Mouse (Mus musculus): ENCODE measurements at regions not wholly inside any gene's neighbourhood (a gene's known extent, or its start where the extent isn't known, plus 50 kb on each side); places are given as distances from the start of the nearest gene placed in this dataset.

DNA sequence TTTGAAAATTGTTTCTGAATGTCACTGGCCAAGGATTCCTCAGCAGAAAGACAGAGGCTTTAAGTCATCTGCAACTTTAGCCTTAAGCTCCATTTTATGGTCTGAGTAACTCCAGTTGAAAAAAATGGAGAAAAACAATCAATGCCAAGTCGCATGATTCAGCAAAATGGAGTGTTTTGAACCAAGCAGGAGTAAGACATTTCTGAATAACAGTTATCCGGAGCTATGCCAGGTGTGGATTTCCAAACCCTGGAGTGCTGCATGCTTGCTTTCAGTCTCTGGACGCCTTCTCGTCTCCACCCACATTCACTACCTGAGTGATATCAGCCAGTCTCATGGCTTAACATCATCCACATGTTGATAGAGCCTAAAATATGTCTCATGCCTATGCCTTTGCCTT lies 93.7 kb downstream of the Gm10260 start:
- WGBS: 94% methylated on average over 4 of the region's 4 CpGs
- Histone ChIP-seq H3K27ac (ENCODE audit: low read depth, low read length) (no peak overlapping the region), H3K9ac (replicated peaks; ENCODE audit: low read depth, low read length) (no peak overlapping the region), H3K4me2 (ENCODE audit: low read depth, low read length) (no peak overlapping the region), H3K4me3 (ENCODE audit: low read depth, low read length) (no peak overlapping the region), H3K27me3 (ENCODE audit: control insufficient read depth, insufficient read depth, low read length) (no peaks in the 10 kb centered on the region), H3K36me3 (ENCODE audit: control insufficient read depth, insufficient read depth, low read length) (no peaks in the 10 kb centered on the region), H3K4me1 (ENCODE audit: control insufficient read depth, insufficient read depth, low read length) (no peaks in the 10 kb centered on the region), H3K9me3 (ENCODE audit: control insufficient read depth, low read length) (no peaks in the 10 kb centered on the region)
- no peak for ATAC-seq (ENCODE audit: low read depth)

DNA sequence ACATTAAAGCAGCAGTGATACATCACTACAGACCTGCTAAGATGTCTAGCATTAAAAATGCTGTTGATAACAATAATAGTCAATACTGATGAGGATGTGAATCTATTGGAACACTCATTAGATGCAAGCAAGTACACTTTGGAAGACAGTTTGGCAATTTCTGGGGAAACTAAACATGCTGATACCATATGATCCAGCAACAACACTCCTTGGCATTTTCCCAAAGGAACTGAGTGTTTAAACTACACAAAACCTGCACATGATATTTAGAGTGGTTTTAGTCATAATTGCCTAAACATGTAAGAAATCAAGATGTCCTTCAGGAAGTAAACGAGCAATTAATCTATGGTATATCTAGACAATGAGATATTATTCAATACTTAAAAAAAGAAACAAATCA lies 95.2 kb downstream of the Gm10260 start:
- H3K9ac ChIP-seq (replicated peaks; ENCODE audit: low read depth, low read length): no peak overlapping the region
- no peaks in the 10 kb centered on the region for H3K36me3 ChIP-seq (ENCODE audit: control insufficient read depth, insufficient read depth, low read length)
- ATAC-seq (ENCODE audit: low read depth): no peak
- H3K27me3 ChIP-seq (ENCODE audit: control insufficient read depth, insufficient read depth, low read length): no peaks in the 10 kb centered on the region
- H3K27ac ChIP-seq (ENCODE audit: low read depth, low read length): no peak overlapping the region
- WGBS: 98% methylated on average over 1 of the region's 1 CpGs
- no peaks in the 10 kb centered on the region for H3K4me1 ChIP-seq (ENCODE audit: control insufficient read depth, insufficient read depth, low read length)
- H3K4me2 ChIP-seq (ENCODE audit: low read depth, low read length): no peak overlapping the region
- H3K9me3 ChIP-seq (ENCODE audit: control insufficient read depth, low read length): no peaks in the 10 kb centered on the region
- no peak overlapping the region for H3K4me3 ChIP-seq (ENCODE audit: low read depth, low read length)

DNA sequence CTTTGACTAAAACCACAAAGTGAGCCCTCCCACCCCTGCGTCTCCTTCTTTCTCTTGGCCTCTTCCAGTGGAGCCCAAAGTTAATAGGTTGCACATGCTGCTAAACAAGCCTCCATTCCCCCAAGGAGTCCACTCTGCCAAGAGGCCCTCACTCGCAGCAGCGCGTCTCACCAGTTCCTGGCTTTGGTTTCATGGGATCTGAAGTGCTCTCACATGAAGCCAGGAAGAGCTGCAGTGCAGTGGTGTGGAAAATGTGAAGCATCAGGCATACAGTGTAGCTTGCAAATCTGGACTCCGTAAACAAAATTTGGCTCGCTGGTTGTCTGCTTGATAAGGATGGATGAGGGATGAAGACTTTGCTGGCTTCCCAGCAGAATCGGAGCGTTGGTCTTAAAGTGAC lies 97.7 kb downstream of the Gm10260 start:
- WGBS: 69% methylated on average over 8 of the region's 8 CpGs
- Histone ChIP-seq H3K4me3 (ENCODE audit: low read depth, low read length) (no peak overlapping the region), H3K36me3 (ENCODE audit: control insufficient read depth, insufficient read depth, low read length) (no peaks in the 10 kb centered on the region), H3K4me2 (ENCODE audit: low read depth, low read length) (no peak overlapping the region), H3K4me1 (ENCODE audit: control insufficient read depth, insufficient read depth, low read length) (no peaks in the 10 kb centered on the region), H3K9me3 (ENCODE audit: control insufficient read depth, low read length) (no peaks in the 10 kb centered on the region), H3K27ac (ENCODE audit: low read depth, low read length) (no peak overlapping the region), H3K27me3 (ENCODE audit: control insufficient read depth, insufficient read depth, low read length) (no peaks in the 10 kb centered on the region), H3K9ac (replicated peaks; ENCODE audit: low read depth, low read length) (no peak overlapping the region)
- ATAC-seq (ENCODE audit: low read depth): no peak

DNA sequence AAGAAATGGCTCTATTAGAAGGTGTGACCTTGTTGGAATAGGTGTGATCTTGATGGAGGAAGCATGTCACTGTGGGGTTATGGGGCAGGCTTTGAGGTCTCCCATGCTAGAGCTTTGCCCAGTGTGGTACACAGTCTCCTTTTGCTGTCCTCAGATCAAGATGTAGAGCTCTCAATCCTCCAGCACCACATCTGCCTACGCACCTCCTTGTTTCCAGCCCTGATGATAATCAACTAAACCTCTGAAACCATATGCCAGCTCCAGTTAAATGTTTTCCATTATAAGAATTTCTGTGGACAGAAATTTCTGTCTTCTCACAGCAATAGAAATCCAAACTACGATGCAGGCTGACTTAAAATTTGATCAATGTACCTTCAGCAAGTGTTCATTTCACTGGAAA lies 103.8 kb downstream of the Gm10260 start:
- no peaks in the 10 kb centered on the region for H3K36me3 ChIP-seq (ENCODE audit: control insufficient read depth, insufficient read depth, low read length)
- H3K27me3 ChIP-seq (ENCODE audit: control insufficient read depth, insufficient read depth, low read length): no peaks in the 10 kb centered on the region
- no peak overlapping the region for H3K4me2 ChIP-seq (ENCODE audit: low read depth, low read length)
- no peak overlapping the region for H3K27ac ChIP-seq (ENCODE audit: low read depth, low read length)
- no peaks in the 10 kb centered on the region for H3K9me3 ChIP-seq (ENCODE audit: control insufficient read depth, low read length)
- H3K4me1 ChIP-seq (ENCODE audit: control insufficient read depth, insufficient read depth, low read length): no peaks in the 10 kb centered on the region
- no peak overlapping the region for H3K4me3 ChIP-seq (ENCODE audit: low read depth, low read length)
- no peak overlapping the region for H3K9ac ChIP-seq (replicated peaks; ENCODE audit: low read depth, low read length)
- no peak for ATAC-seq (ENCODE audit: low read depth)
- WGBS: 94% methylated on average over 2 of the region's 2 CpGs

DNA sequence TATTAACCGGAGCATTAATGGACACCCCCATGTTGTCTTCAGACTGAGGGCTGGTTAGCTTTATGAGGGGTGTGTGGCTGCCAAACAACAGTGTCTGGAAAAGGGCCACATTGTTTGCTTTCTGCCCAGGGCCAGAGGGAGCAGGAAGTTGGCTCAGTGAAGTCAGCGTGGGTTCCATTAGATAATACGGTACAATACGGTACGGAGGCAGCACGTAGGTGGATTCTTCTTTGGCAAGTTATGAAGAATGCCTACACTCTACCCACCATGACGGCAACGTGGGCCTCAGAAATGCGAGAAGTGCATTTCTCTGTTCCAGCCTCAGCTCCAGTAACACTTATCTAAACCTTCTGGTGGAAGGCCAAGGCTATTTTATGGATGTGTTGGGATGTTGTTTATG lies 108.2 kb downstream of the Gm10260 start:
- Histone ChIP-seq H3K9ac (replicated peaks; ENCODE audit: low read depth, low read length) (no peak overlapping the region), H3K27ac (ENCODE audit: low read depth, low read length) (no peak overlapping the region), H3K9me3 (ENCODE audit: control insufficient read depth, low read length) (no peaks in the 10 kb centered on the region), H3K4me3 (ENCODE audit: low read depth, low read length) (no peak overlapping the region), H3K36me3 (ENCODE audit: control insufficient read depth, insufficient read depth, low read length) (no peaks in the 10 kb centered on the region), H3K4me2 (ENCODE audit: low read depth, low read length) (no peak overlapping the region), H3K4me1 (ENCODE audit: control insufficient read depth, insufficient read depth, low read length) (no peaks in the 10 kb centered on the region), H3K27me3 (ENCODE audit: control insufficient read depth, insufficient read depth, low read length) (no peaks in the 10 kb centered on the region)
- ATAC-seq (ENCODE audit: low read depth): no peak
- 92% methylated on average over 9 of the region's 9 CpGs for WGBS

DNA sequence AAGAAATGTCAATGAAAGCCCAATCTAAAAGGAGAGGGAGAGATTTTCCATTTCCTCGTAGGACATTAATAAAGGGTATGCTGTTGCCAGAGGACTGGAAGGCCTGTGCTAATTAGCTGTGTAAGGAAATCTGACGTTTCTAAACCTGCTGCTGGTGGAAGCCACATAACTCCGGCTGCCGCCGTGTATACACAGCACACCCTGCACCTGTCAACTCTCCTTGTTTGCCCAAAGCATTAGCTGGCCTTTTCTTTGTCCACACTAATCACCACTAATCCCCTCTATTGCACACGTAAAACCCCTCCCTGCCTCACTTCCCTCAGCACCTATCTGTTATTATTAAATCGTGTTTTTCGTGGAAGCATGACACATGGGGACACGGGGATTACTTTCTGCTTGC lies 108.7 kb downstream of the Gm10260 start:
- Histone ChIP-seq H3K27me3 (ENCODE audit: control insufficient read depth, insufficient read depth, low read length) (no peaks in the 10 kb centered on the region), H3K4me3 (ENCODE audit: low read depth, low read length) (no peak overlapping the region), H3K9ac (replicated peaks; ENCODE audit: low read depth, low read length) (no peak overlapping the region), H3K4me1 (ENCODE audit: control insufficient read depth, insufficient read depth, low read length) (no peaks in the 10 kb centered on the region), H3K4me2 (ENCODE audit: low read depth, low read length) (no peak overlapping the region), H3K27ac (ENCODE audit: low read depth, low read length) (no peak overlapping the region), H3K36me3 (ENCODE audit: control insufficient read depth, insufficient read depth, low read length) (no peaks in the 10 kb centered on the region), H3K9me3 (ENCODE audit: control insufficient read depth, low read length) (no peaks in the 10 kb centered on the region)
- whole genome bisulfite sequencing: 79% methylated on average over 9 of the region's 9 CpGs
- no peak for ATAC-seq (ENCODE audit: low read depth)

DNA sequence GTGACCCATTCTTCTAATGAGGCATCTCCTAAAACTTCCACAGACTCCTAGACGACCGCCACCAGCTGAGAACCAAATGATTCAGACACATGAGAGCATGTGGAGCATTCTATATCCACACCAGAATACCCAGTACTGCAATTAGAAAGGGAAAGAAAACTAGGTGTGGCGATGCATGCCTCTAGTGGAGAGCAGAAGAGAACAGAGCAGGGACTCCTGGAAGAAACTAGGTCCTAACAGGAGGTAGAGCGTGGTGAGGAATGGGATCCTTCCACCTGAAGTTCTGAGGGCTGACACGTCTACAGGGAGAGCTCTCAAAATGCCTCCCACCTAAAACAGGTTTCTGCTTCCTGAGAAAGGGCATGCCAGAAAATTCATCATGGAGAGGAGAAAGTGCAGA lies 109.3 kb downstream of the Gm10260 start:
- WGBS: 95% methylated on average over 5 of the region's 5 CpGs
- no peak overlapping the region for H3K27ac ChIP-seq (ENCODE audit: low read depth, low read length)
- no peaks in the 10 kb centered on the region for H3K9me3 ChIP-seq (ENCODE audit: control insufficient read depth, low read length)
- H3K36me3 ChIP-seq (ENCODE audit: control insufficient read depth, insufficient read depth, low read length): no peaks in the 10 kb centered on the region
- H3K27me3 ChIP-seq (ENCODE audit: control insufficient read depth, insufficient read depth, low read length): no peaks in the 10 kb centered on the region
- H3K4me1 ChIP-seq (ENCODE audit: control insufficient read depth, insufficient read depth, low read length): no peaks in the 10 kb centered on the region
- H3K4me3 ChIP-seq (ENCODE audit: low read depth, low read length): no peak overlapping the region
- H3K4me2 ChIP-seq (ENCODE audit: low read depth, low read length): no peak overlapping the region
- no peak for ATAC-seq (ENCODE audit: low read depth)
- H3K9ac ChIP-seq (replicated peaks; ENCODE audit: low read depth, low read length): no peak overlapping the region

DNA sequence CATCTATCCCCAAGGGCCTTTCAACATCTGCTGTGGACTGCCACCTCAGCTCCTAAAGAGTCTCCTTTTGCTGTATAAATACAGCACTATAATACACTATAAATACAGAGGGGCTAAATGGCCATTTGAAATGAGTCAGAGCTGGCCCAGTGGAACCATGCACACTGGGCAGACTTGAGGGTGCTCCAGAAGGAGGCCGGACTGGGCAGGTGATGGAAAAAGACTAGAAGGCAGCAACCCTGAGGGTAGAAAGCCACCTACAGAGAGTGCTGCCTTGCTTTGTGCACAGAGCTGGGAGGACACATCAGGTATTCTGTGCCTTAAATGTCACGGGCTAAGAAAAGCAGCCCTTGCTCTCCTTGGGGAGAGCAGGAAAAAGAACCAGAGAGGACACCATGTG lies 110.2 kb downstream of the Gm10260 start:
- H3K27me3 ChIP-seq (ENCODE audit: control insufficient read depth, insufficient read depth, low read length): no peaks in the 10 kb centered on the region
- no peaks in the 10 kb centered on the region for H3K4me1 ChIP-seq (ENCODE audit: control insufficient read depth, insufficient read depth, low read length)
- H3K36me3 ChIP-seq (ENCODE audit: control insufficient read depth, insufficient read depth, low read length): no peaks in the 10 kb centered on the region
- H3K27ac ChIP-seq (ENCODE audit: low read depth, low read length): no peak overlapping the region
- no peak overlapping the region for H3K9ac ChIP-seq (replicated peaks; ENCODE audit: low read depth, low read length)
- no peaks in the 10 kb centered on the region for H3K9me3 ChIP-seq (ENCODE audit: control insufficient read depth, low read length)
- H3K4me3 ChIP-seq (ENCODE audit: low read depth, low read length): no peak overlapping the region
- 93% methylated on average over 2 of the region's 2 CpGs for WGBS
- no peak overlapping the region for H3K4me2 ChIP-seq (ENCODE audit: low read depth, low read length)
- no peak for ATAC-seq (ENCODE audit: low read depth)

DNA sequence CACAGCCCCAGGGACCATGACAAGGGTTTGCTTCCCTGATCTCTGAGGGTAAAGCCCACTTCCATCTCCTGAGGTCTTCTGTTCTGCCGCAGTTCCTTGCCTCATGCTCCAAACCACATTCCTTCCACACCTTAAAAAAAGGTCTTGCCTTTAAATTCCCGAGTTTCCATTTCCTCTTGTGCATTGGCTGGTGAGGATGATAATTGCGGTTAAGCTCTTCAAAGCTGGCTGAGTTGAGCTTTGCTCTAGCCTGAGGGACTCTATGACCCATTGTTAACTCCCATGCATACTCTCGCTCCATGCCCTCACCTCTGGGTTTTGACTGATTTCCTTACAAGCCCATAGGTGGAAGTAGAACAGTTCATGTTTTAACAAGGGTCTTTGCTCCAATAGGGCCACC lies 112.9 kb downstream of the Gm10260 start:
- no peak for ATAC-seq (ENCODE audit: low read depth)
- 80% methylated on average over 4 of the region's 4 CpGs for WGBS
- H3K4me2 ChIP-seq (ENCODE audit: low read depth, low read length): no peak overlapping the region

DNA sequence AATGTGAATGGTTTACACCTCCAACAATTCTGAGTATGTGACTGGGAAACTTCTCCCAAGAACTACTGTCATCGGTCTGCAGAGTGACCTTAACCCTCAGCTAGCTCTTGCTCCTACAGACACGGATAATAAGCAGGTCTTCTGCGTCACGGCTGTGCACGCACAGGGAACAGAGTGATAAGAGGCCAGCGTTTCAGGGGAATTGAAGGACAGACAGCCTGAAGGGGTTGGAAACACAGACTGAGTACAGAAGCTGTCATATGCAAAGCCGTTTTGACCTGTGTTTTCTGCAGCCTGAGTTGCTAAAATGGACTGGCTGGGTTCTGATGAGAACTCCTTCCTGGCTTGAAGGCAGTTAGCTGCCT lies 114.4 kb downstream of the Gm10260 start:
- Histone ChIP-seq H3K4me3 (ENCODE audit: low read depth, low read length) (no peak overlapping the region), H3K4me1 (ENCODE audit: control insufficient read depth, insufficient read depth, low read length) (no peaks in the 10 kb centered on the region), H3K4me2 (ENCODE audit: low read depth, low read length) (no peak overlapping the region), H3K9ac (replicated peaks; ENCODE audit: low read depth, low read length) (no peak overlapping the region), H3K9me3 (ENCODE audit: control insufficient read depth, low read length) (no peaks in the 10 kb centered on the region), H3K27me3 (ENCODE audit: control insufficient read depth, insufficient read depth, low read length) (no peaks in the 10 kb centered on the region), H3K27ac (ENCODE audit: low read depth, low read length) (no peak overlapping the region), H3K36me3 (ENCODE audit: control insufficient read depth, insufficient read depth, low read length) (no peaks in the 10 kb centered on the region)
- ATAC-seq (ENCODE audit: low read depth): no peak
- WGBS: 91% methylated on average over 7 of the region's 7 CpGs

More for the DNA sequence above, 112.9 kb downstream of the Gm10260 start:
- H3K4me3 ChIP-seq (ENCODE audit: low read depth, low read length): no peak overlapping the region
- H3K9me3 ChIP-seq (ENCODE audit: control insufficient read depth, low read length): no peaks in the 10 kb centered on the region
- no peaks in the 10 kb centered on the region for H3K36me3 ChIP-seq (ENCODE audit: control insufficient read depth, insufficient read depth, low read length)
- no peak overlapping the region for H3K9ac ChIP-seq (replicated peaks; ENCODE audit: low read depth, low read length)
- no peaks in the 10 kb centered on the region for H3K27me3 ChIP-seq (ENCODE audit: control insufficient read depth, insufficient read depth, low read length)
- H3K27ac ChIP-seq (ENCODE audit: low read depth, low read length): no peak overlapping the region
- H3K4me1 ChIP-seq (ENCODE audit: control insufficient read depth, insufficient read depth, low read length): no peaks in the 10 kb centered on the region
